Mouse (Mus musculus) mouse embryonic stem cell (cell line): ENCODE results near the gene Sephs1.

Experiments
- in situ Hi-C, 2 experiments: fragments of 300-500 bp; cut with MboI; formaldehyde crosslinking; loops; 1 replicate in 1 of 2; 3 replicates in 1 of 2; pipeline ENCODE4 v1.14.3; 2019 to 2020; ENCODE audit warnings: low sequenced_read_pairs in 2 of 2, low pct_unique_long_range_greater_than_20kb in 1 of 2, mixed read lengths in 1 of 2; ENCODE audit not compliant: unreplicated experiment in 1 of 2

The Sephs1 gene

DNA sequence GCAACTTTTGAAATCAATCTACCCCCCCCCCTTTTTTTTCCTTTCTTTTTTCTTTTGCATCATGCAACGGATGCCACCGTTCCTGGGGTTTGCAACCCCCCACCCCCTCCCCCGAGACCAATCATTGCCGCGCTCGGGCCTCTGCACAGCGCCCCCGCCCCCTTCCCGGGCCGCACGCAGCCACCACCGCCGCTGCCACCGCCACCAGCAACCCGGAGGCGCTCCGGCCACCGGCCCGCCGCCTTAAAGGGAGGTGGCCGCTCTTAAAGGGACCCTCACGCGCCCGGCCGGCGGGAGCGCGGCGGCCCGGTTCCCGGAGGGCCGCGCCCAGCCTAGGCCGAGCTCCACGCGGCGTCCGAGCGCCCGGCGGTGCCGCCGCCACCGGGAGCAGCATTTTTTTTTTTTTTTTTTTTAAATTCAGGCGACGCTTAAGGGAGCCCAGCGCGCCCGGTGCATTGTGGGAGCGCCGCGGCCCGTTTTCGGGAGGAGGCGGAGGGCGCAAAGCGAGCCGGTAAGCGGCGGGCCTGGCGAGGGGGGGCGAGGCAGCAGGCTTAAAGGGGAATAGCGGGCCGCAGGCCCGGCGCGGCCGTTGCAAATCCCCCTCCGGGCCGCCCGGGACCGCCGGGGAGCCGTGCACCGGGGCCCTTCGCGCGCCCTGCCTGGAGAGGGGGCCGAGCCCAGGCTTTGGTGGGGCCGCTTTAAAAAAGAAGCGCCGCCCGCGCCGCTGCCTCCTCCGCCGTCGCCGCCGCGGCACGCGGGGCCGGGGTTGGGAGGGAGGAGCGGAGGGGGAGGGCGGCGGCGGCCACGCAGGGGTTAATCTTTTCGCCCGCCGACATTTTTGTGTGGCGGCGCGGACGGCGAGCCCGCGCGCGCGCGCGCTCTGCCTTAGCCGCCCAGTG is at the start of gene Sephs1:
Gene Sephs1 (plus strand): TSS at position 215 of the 899 bp plus-strand sequence.
- in situ Hi-C loops: no loop called here

DNA sequence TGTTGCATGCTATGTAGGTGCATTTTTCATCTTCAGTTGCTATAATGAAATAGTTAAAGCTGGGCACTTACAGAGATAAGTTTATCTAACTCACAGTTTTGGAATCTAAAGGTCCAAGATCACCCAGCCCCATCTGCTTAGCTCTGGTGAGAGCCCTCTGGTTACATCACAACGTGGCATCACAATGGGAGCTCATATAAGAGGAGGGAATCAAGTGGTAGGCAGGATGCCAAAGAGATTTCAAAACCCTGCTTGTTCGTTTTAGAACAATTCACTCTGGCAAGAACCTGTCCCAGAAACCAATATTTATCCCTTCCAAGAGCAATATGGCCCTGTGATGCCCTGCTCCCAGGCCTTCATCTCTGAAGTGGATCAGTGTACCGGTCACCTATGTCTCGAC is 49.2 kb upstream of the Sephs1 start:
- in situ Hi-C loops: no loop called here

DNA sequence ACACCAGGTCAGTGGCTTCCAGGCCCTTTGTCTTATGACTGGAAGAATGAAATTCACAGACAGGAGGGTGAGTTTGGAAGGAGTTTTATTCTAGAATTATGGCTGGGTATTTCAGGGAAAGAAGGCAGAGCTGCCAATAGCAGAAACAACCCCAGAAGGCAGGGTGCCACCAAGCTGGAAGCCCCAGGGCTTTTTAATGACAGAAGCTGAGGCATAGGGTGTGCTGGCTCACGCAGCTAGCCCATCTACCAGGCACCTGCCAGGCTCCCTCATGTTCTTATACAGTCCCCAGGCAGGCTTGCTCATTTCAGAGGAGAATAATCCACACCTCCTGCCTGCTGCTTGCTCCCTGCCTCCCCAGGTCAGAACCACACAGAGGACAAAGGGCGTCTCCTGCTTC is 31.9 kb upstream of the Sephs1 start:
- in situ Hi-C loops: no loop called here

DNA sequence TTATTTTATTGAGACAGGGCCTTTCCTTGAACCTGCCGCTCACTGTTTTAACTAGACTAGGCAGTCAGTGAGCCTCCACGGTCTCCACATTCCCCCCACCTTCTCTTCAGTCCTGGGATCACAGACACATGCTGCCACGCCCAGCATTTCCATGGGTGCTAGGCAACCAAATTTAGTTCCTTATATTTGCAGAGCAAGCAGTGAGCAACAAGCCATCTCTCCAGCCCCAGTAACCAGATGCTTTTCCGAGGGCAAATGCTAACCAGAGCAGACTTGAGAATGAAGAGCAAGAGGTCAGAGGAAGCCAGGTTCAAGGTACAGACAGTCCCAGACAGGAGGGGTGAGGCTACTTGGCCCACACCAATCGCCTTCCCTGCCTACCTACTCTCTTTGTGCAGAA is 24.2 kb upstream of the Sephs1 start:
- in situ Hi-C loops: loop anchor here in 1 of 2 experiments (25.0 kb wide), 1 partner anchor 195 kb away; the partner anchor contains the start of gene Prpf18

DNA sequence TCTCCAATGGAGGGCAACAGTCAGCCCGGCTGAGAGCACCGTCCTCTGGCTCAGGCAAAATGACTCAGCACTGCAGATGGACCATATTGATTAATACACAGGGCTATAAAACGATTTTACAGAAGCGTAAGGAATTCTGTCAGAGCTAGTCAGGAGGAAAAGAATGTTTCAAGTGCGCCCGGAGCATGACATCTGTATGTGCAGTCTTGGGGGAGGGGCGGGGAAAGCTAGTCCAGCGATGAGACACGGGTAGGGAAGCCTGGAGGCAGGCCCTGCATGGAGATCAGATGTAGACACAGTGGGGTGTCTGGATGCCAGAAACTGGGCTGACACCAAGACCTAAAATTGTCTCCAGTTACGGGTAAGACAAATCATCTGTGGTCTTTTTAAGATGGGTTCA is 23.2 kb upstream of the Sephs1 start:
- in situ Hi-C loops: loop anchor here in 1 of 2 experiments (25.0 kb wide), 1 partner anchor 196 kb away; the partner anchor contains the start of gene Prpf18

DNA sequence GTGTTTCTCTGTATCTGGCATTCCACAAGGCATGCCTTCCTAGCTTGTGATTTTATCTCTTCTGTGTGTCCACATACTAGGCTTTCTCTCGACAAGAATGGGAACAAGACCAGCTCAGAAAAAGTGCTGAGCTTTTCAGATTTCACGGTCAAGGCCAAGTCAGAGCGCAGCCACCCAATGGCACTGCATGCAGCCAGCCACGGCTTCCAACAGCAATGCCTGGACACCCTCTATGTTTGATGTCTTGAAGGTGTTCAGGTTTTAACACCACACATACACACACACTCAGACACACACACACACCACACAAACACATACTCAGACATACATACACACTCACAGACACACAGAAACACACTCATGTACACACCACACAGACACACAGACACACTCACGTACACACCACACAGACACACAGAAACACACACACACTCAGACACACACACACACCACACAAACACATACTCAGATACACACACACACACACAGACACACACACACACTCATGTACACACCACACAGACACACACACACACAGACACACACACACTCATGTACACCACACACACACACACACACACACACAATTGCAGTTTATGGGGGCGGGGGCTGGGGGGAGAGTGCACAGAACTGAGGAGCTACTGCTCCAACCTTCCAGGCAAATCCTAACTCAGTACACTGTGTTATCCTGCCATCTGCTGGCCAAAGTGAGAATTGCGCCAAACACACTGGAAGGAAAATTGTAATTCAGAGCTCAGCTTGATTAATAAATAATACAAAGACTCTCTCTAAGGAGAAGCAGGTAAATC is 17.2 kb upstream of the Sephs1 start:
- in situ Hi-C loops: loop anchor here (5.0 to 25.0 kb wide), 3 partner anchors 202 to 369 kb away; partner anchors contain the start of gene Prpf18 (in 1 of the 2)

DNA sequence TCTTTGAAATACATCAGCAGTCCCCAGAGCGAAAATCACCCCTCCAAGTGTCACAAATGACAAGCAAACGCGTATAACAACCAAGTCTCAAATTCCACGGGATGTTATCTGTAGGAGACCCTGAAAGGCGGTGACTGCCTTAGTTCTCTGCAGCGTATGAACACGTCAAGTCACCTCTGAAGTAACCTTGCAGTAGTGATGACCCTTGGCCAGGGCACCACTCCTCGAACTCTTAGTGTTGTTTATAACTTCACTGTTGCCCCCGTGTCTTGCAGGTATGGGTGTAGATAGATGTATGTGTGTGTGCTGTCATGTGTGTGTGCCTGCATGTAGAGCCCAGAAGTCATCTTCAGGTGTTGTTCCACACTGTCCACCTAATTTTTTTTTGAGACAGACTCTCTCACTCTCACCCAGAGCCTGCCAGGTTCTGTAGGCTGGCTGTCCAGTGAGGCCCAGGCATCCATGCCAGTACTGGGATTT is 16.5 kb upstream of the Sephs1 start:
- in situ Hi-C loops: loop anchor here (5.0 to 25.0 kb wide), 3 partner anchors 203 to 370 kb away; partner anchors contain the start of gene Prpf18 (in 1 of the 2)

GRCm38 (mm10) chr2:4868028-4868725 is 13.2 kb upstream of the Sephs1 start:
- in situ Hi-C loops: loop anchor here (10.0 to 25.0 kb wide), 2 partner anchors 206 to 373 kb away; partner anchors contain the start of gene Prpf18 (in 1 of the 2)

DNA sequence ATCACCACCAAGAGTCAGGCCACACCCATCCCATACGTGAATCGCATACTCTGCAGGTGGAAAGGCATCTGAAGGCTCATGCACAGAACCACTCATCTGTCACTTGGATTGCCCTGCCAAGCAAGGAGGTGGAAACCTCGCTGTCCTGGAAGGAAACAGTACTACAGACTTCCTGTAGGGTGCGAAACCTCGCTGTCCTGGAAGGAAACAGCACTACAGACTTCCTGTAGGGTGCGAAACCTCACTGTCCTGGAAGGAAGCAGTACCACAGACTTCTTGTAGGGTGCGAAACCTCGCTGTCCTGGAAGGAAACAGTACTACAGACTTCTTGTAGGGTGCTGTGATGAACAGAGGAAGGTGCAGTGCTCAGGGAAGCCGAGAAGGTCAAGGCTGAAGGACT is 8.6 kb upstream of the Sephs1 start:
- in situ Hi-C loops: loop anchor here in 1 of 2 experiments (25.0 kb wide), 1 partner anchor 210 kb away; the partner anchor contains the start of gene Prpf18

- in situ Hi-C loops: loop anchor here in 1 of 2 experiments (25.0 kb wide), 1 partner anchor 211 kb away; the partner anchor contains the start of gene Prpf18
These were observed 8.0 kb upstream of the Sephs1 start for GRCm38 (mm10) chr2:4873331-4873730.

GRCm38 (mm10) chr2:4875090-4875489 is 6.3 kb upstream of the Sephs1 start:
- in situ Hi-C loops: no loop called here

- in situ Hi-C loops: no loop called here
These were observed 5.2 kb upstream of the Sephs1 start for GRCm38 (mm10) chr2:4876131-4876530.

DNA sequence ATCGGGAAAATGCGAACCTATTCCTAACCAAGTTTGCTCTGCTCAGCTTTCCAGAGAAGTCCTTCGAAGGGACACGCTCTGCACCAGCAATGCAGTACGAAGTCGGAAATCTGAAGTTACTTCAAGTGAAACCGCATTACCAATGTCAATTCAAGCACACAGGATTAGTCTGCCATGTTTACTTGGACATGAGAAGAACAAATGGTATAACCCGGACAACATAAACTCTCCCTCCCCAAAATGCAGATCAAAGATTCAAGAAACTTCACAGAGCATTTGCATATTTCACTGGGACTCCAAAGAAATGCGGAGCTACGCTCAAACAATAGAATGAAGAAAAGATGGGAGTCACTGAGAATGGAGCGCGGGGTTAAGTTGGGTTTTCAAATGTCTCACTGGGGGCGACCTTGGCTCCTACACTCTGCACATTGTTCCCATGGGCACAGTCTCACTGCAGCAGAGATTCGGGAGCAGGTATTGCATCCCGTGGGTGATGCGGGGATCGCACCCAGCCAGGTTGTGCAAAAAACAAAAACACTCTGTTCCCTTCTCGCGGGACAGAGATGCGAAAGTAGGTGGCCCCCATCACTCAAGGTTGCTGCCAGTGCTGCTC is 521 bp upstream of the Sephs1 start:
- in situ Hi-C loops: no loop called here

GRCm38 (mm10) chr2:4882249-4882791 is 956 bp downstream of the Sephs1 start:
- in situ Hi-C loops: no loop called here

GRCm38 (mm10) chr2:4883009-4883704 is 1.8 kb downstream of the Sephs1 start:
- in situ Hi-C loops: no loop called here

- in situ Hi-C loops: no loop called here
These were observed 5.5 kb downstream of the Sephs1 start for GRCm38 (mm10) chr2:4886896-4887295.

GRCm38 (mm10) chr2:4895598-4895997 is 14.2 kb downstream of the Sephs1 start:
- in situ Hi-C loops: no loop called here
